In the genomic region with DNA sequence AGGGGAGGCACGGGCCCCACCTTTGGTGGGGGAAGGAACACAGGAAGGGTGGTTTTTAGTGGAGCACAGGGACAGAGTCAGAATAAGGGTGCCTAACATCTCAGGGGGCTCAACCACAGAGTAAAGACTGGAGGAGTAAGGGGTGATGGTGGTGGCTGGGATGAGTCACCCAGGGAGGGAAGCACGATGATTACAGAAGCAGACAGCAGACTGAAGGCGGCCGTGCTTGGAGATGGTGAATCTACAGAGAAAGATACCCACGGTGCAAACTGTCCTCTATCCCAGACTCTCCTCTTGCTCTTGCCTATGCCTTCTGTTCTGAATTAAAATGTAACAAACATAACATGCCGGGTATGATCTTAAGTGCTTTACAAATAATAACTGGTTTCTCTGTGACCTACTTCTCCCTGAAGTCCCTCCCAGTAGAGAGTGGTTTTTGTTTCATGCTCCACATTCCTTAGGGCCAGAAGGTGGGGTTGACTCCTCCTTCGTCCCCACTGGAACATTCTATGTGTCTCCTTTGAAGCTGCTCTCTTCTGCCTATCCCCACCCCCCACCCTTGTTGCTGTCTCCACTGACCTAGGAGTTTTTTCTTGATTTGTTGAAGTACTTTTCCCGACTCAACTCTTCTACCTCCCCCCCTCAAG, we compare ENCODE assay signal across 17 mouse cellular contexts. TPM values are rescaled to one million over a fixed set of nuclear protein-coding genes. Genes with fewer than 3 reads are reported as not detected.
DNase-seq lines count a peak whose midpoint lies in the region; ATAC-seq and TF ChIP-seq lines count a peak whose summit lies in the region.
"Had no signal": no experiment of that assay in that cellular context is flagged by ENCODE, and none has a peak within 500 bp of the region (broad histone marks: within the 10 kb centered on the region; RNA-seq: fewer than 3 reads in every experiment).

No protein-coding gene starts in this region.

- no peaks in the 10 kb centered on the region for H3K4me1 ChIP-seq in forebrain, embryonic 11.5 days (replicated peaks; ENCODE audit: control insufficient read depth, insufficient read depth, low read length)
- H3K4me1 ChIP-seq in forebrain, embryonic 13.5 days: no peaks in the 10 kb centered on the region
- peaks cover 9% of the 10 kb centered on the region; the same call in 1 of the 2 replicates for H3K4me1 ChIP-seq in lung, adult 2 months (ENCODE audit: control insufficient read depth, insufficient read depth, low read length)
- H3K4me1 ChIP-seq: limb, embryonic 13.5 days; midbrain, embryonic 13.5 days had no signal

- ATAC-seq in forebrain, embryonic 11.5 days (replicated peaks; ENCODE audit: low FRiP score): no peak
- ATAC-seq in forebrain, embryonic 13.5 days: no peak
- ATAC-seq: midbrain, embryonic 13.5 days had no signal

- H3K4me2 ChIP-seq in forebrain, embryonic 11.5 days (ENCODE audit: low read depth, low read length, severe bottlenecking): no peak overlapping the region
- no peak overlapping the region for H3K4me2 ChIP-seq in forebrain, embryonic 13.5 days
- H3K4me2 ChIP-seq: limb, embryonic 13.5 days; midbrain, embryonic 13.5 days had no signal

- no peak overlapping the region for H3K27ac ChIP-seq in forebrain, embryonic 11.5 days (ENCODE audit: low read depth, low read length)
- H3K27ac ChIP-seq in forebrain, embryonic 13.5 days: no peak overlapping the region
- H3K27ac ChIP-seq: limb, embryonic 13.5 days; macrophage; midbrain, embryonic 13.5 days had no signal

- H3K36me3 ChIP-seq in forebrain, embryonic 11.5 days (ENCODE audit: control insufficient read depth, insufficient read depth, low read length): peaks cover 14% of the 10 kb centered on the region
- H3K36me3 ChIP-seq in forebrain, embryonic 13.5 days (ENCODE audit: poor library complexity, severe bottlenecking): peaks cover 86% of the 10 kb centered on the region

- 82% methylated on average over 8 of the region's 8 CpGs for WGBS in forebrain, embryonic 11.5 days
- WGBS in forebrain, embryonic 13.5 days: 86% methylated on average over 8 of the region's 8 CpGs
- WGBS in lung, adult 2 months: 55% methylated on average over 8 of the region's 8 CpGs

- no peaks in the 10 kb centered on the region for H3K9me3 ChIP-seq in forebrain, embryonic 11.5 days (ENCODE audit: control insufficient read depth, low read length)
- no peaks in the 10 kb centered on the region for H3K9me3 ChIP-seq in forebrain, embryonic 13.5 days (replicated peaks)
- H3K9me3 ChIP-seq: G1E; limb, embryonic 13.5 days; midbrain, embryonic 13.5 days had no signal

- no peak overlapping the region for H3K4me3 ChIP-seq in forebrain, embryonic 11.5 days (ENCODE audit: low read depth, low read length)
- H3K4me3 ChIP-seq in forebrain, embryonic 13.5 days: no peak overlapping the region
- H3K4me3 ChIP-seq in lung, adult 2 months (replicated peaks; ENCODE audit: extremely low read depth, low read depth, low read length): no peak overlapping the region
- H3K4me3 ChIP-seq: limb, embryonic 13.5 days; midbrain, embryonic 13.5 days had no signal

- TF ChIP-seq CTCF in lung, adult 2 months (IDR thresholded peaks at IDR 0.05; ENCODE audit: insufficient read depth, low read length): no peak

- DNase-seq in forebrain, embryonic 11.5 days (ENCODE audit: low spot score): peak; percentile 38
- peak; percentile 54 to 70 for DNase-seq in lung, adult 18-20 months
- DNase-seq in lung, adult 2 months: no peak
- DNase-seq in brain, adult 2 months (ENCODE audit: low read depth, low spot score): peak; percentile 65
- peak; percentile 60 for DNase-seq in lung, postnatal 25 days (ENCODE audit: low spot score)
- DNase-seq in cerebellum, postnatal 36 days: no peak
- no peak for DNase-seq in layer of hippocampus, adult 11-12 months (ENCODE audit: low spot score)
- DNase-seq: B cell, adult 2 months; cerebellum, adult 11-12 months; layer of hippocampus, postnatal 36 days; thymus, adult 18-20 months had no signal

- no peaks in the 10 kb centered on the region for H3K27me3 ChIP-seq in forebrain, embryonic 11.5 days (ENCODE audit: control insufficient read depth, insufficient read depth, low read length)
- H3K27me3 ChIP-seq in forebrain, embryonic 13.5 days: no peaks in the 10 kb centered on the region
- H3K27me3 ChIP-seq: limb, embryonic 13.5 days; midbrain, embryonic 13.5 days had no signal

- H3K9ac ChIP-seq in forebrain, embryonic 11.5 days (ENCODE audit: low read length): no peak overlapping the region
- no peak overlapping the region for H3K9ac ChIP-seq in forebrain, embryonic 13.5 days
- H3K9ac ChIP-seq: limb, embryonic 13.5 days; midbrain, embryonic 13.5 days had no signal

- no peak for TF ChIP-seq POLR2A in lung, adult 2 months (IDR thresholded peaks at IDR 0.05; ENCODE audit: borderline replicate concordance, extremely low read depth, low read depth, low read length)

RNA-seq across cellular contexts. Expression of gene Trim3, which starts 11.6 kb away (rescaled TPM):
- polyA plus RNA-seq in forebrain, embryonic 11.5 days (2014; fragmentation: Nextera tagmentation; extraction: Ambion mirVana): 35.9 and 37.7 TPM in 2 replicates
- polyA plus RNA-seq in forebrain, embryonic 13.5 days (2015; fragmentation: Nextera tagmentation; extraction: Ambion mirVana): 45.0 and 51.6 TPM in 2 replicates
- polyA plus RNA-seq in lung, adult 2 months (2012; rRNA removed): 163 TPM in 2 replicates

RNA-seq across cellular contexts. Expression of gene Timm10b, which starts 18.1 kb away (rescaled TPM):
- 148 and 151 TPM in 2 replicates for polyA plus RNA-seq in forebrain, embryonic 11.5 days (2014; fragmentation: Nextera tagmentation; extraction: Ambion mirVana)
- polyA plus RNA-seq in forebrain, embryonic 13.5 days (2015; fragmentation: Nextera tagmentation; extraction: Ambion mirVana): 154 and 163 TPM in 2 replicates
- 95.7 and 110 TPM in 2 replicates for polyA plus RNA-seq in lung, adult 2 months (2012; rRNA removed)

RNA-seq across cellular contexts. Expression of gene Arfip2, which starts 18.4 kb away (rescaled TPM):
- 78.2 and 90.2 TPM in 2 replicates for polyA plus RNA-seq in forebrain, embryonic 11.5 days (2014; fragmentation: Nextera tagmentation; extraction: Ambion mirVana)
- polyA plus RNA-seq in forebrain, embryonic 13.5 days (2015; fragmentation: Nextera tagmentation; extraction: Ambion mirVana): 76.1 and 76.4 TPM in 2 replicates
- polyA plus RNA-seq in lung, adult 2 months (2012; rRNA removed): 63.9 and 71.2 TPM in 2 replicates

RNA-seq across cellular contexts. Expression of gene Gm45799, which starts 18.6 kb away (rescaled TPM):
- 11.8 and 14.2 TPM in 2 replicates for polyA plus RNA-seq in forebrain, embryonic 11.5 days (2014; fragmentation: Nextera tagmentation; extraction: Ambion mirVana)
- 7.7 and 17.8 TPM in 2 replicates for polyA plus RNA-seq in forebrain, embryonic 13.5 days (2015; fragmentation: Nextera tagmentation; extraction: Ambion mirVana)
- 243 and 295 TPM in 2 replicates for polyA plus RNA-seq in lung, adult 2 months (2012; rRNA removed)

RNA-seq across cellular contexts. Expression of gene Hpx, which starts 21.8 kb away (rescaled TPM):
- not detected in 2 replicates for polyA plus RNA-seq in forebrain, embryonic 11.5 days (2014; fragmentation: Nextera tagmentation; extraction: Ambion mirVana)
- polyA plus RNA-seq in forebrain, embryonic 13.5 days (2015; fragmentation: Nextera tagmentation; extraction: Ambion mirVana): 0.26 TPM in 1 of 2 replicates, not detected in the other
- polyA plus RNA-seq in lung, adult 2 months (2012; rRNA removed): 2.6 and 3.8 TPM in 2 replicates
- polyA plus RNA-seq: G1E; neural tube, embryonic 11.5 days had no signal

Comparison
In these comparisons a context has a peak if more than half of its experiments do, and no peak if none do; other contexts are left out.
1. DNase-seq: peak in forebrain, embryonic 11.5 days (single experiment), lung, adult 18-20 months (2 of 2), brain, adult 2 months (single experiment) and lung, postnatal 25 days (single experiment); none in lung, adult 2 months (single experiment), cerebellum, postnatal 36 days (0 of 2) and layer of hippocampus, adult 11-12 months (single experiment).